Mouse (Mus musculus) testis, adult 10 weeks (tissue): Measurements from ENCODE around the gene Pla2r1. TPM values are rescaled to one million over a fixed set of nuclear protein-coding genes. Genes with fewer than 3 reads are reported as not detected.

ENCODE experiments used
- polyA plus RNA-seq: library from polyadenylated mRNA; stranded (reverse); fragments of 350-450 nt; fragmentation: Illumina TruSeq; extraction: RNeasy Lipid Tissue Mini Kit (QIAGEN cat#74804); gene quantifications from one replicate; pipeline ENCODE4 v1.2.3, GENCODE M21; 2014; ENCODE audit warnings: low read depth, low replicate concordance

Pla2r1 gene
- 1.6 TPM for polyA plus RNA-seq

GRCm38 (mm10) chr2:60552902-60553682 lies at the start of gene Pla2r1:
Pla2r1 (minus strand) TSS chr2:60553308.

GRCm38 (mm10) chr2:60382858-60383669 lies 170.0 kb downstream of the Pla2r1 start, which contains the start of gene Ly75:
Ly75 (minus strand) TSS chr2:60383303.

Other genes with a start within 250 kb of the Pla2r1 start
- gene Ly75, start 170.0 kb downstream of the Pla2r1 start, polyA plus RNA-seq = 0.70 TPM
- 0.04 TPM for gene Itgb6, start 169.3 kb upstream of the Pla2r1 start, polyA plus RNA-seq